Mouse (Mus musculus) kidney, adult 2 months (tissue): ENCODE measurements around the gene Tmem151a. TPM values are rescaled to one million over a fixed set of nuclear protein-coding genes. Genes with fewer than 3 reads are reported as not detected.

ENCODE experiments used
- DNase-seq: peaks from one replicate; pipeline ENCODE4 v3.0.0; 2021
- H3K27ac ChIP-seq: fragments of 200-500 bp; 2 replicates; pipeline ENCODE4 v1.5.1; 2012; ENCODE audit warnings: low read depth, low read length, control low read depth, inconsistent platforms; ENCODE audit not compliant: insufficient read depth
- H3K27me3 ChIP-seq: fragments of 200-500 bp; replicated peaks from 2 replicates; pipeline ENCODE4 v1.6.1; 2012; ENCODE audit warnings: mild to moderate bottlenecking, moderate library complexity, low read length, inconsistent platforms; ENCODE audit not compliant: control insufficient read depth, insufficient read depth
- H3K36me3 ChIP-seq: fragments of 200-500 bp; 2 replicates; pipeline ENCODE4 v1.6.1; 2012; ENCODE audit warnings: mild to moderate bottlenecking, moderate library complexity, low read length, inconsistent platforms; ENCODE audit not compliant: control insufficient read depth, insufficient read depth
- H3K4me1 ChIP-seq: fragments of 200-500 bp; 2 replicates; pipeline ENCODE4 v1.6.1; 2011; ENCODE audit warnings: low read length; ENCODE audit not compliant: control insufficient read depth, insufficient read depth
- H3K4me3 ChIP-seq: fragments of 200-500 bp; 2 replicates; pipeline ENCODE4 v1.5.1; 2011; ENCODE audit warnings: mild to moderate bottlenecking, low read depth, low read length, control low read depth; ENCODE audit not compliant: insufficient read depth
- CTCF ChIP-seq: fragments of 200-500 bp; conservative IDR thresholded peaks from 2 replicates; pipeline ENCODE4 v1.5.1; 2011; ENCODE audit warnings: low read depth, mild to moderate bottlenecking, control low read depth, low read length, moderate library complexity, mixed read lengths; ENCODE audit not compliant: insufficient read depth, insufficient read length
- POLR2A ChIP-seq: fragments of 200-500 bp; IDR thresholded peaks from one replicate; pipeline ENCODE4 v1.6.1; 2011; ENCODE audit warnings: low read depth, low read length, control low read depth
- WGBS: fragments of 180-500 bp; shearing (Covaris S2); methylation state at CpG from one replicate; pipeline ENCODE4 v1.1.7; 2018; 5-methylcytosine and 5-hydroxymethylcytosine counted together
- polyA plus RNA-seq: library from polyadenylated mRNA; depleted of rRNA; stranded (reverse); fragments of >200 nt; gene quantifications from 2 replicates; pipeline ENCODE4 v1.2.3, GENCODE M21; 2012

Tmem151a gene
- polyA plus RNA-seq, 1 experiment, result 4.9 TPM

GRCm38 (mm10) chr19:5106731-5107191 lies 21.4 kb upstream of the Tmem151a start, which contains the start of gene Rab1b:
TSS of gene Rab1b (minus strand) at chr19:5107072.
- no peaks in the 10 kb centered on the region for H3K36me3 ChIP-seq
- WGBS, result 2% methylated on average over 46 of the region's 46 CpGs
- peak within 1 kb of the TSS; percentile 99 for H3K27ac ChIP-seq
- peaks cover 17% of the 10 kb centered on the region; the same call in 1 of the 2 replicates for H3K4me1 ChIP-seq
- no peaks in the 10 kb centered on the region for H3K27me3 ChIP-seq
- peak within 1 kb of the TSS; percentile 97 for H3K4me3 ChIP-seq
- TF ChIP-seq CTCF, result no peak
- TF ChIP-seq POLR2A, result peak; percentile 72
- DNase-seq, result peak; percentile 99

GRCm38 (mm10) chr19:5106074-5106473 lies 20.7 kb upstream of the Tmem151a start:
- no peaks in the 10 kb centered on the region for H3K27me3 ChIP-seq
- H3K4me3 ChIP-seq, result peak overlapping the region; percentile 97
- peak overlapping the region; percentile 99 for H3K27ac ChIP-seq
- under 1% methylated on average over 9 of the region's 9 CpGs for WGBS
- H3K36me3 ChIP-seq, result no peaks in the 10 kb centered on the region
- TF ChIP-seq CTCF (no peak), POLR2A (no peak)
- peaks cover 17% of the 10 kb centered on the region; the same call in 1 of the 2 replicates for H3K4me1 ChIP-seq
- DNase-seq, result peak; percentile 77

- TF ChIP-seq CTCF (no peak), POLR2A (no peak)
- peak; percentile 48 for DNase-seq
- H3K4me3 ChIP-seq, result no peak within 1 kb of the TSS
These were observed 13.2 kb upstream of the Tmem151a start, which contains the start of gene Cnih2 for GRCm38 (mm10) chr19:5098363-5099143. TSS of gene Cnih2 (minus strand) at chr19:5098521.

GRCm38 (mm10) chr19:5097521-5098362 lies 12.4 kb upstream of the Tmem151a start:
- Histone ChIP-seq H3K27ac (no peak overlapping the region), H3K4me1 (no peaks in the 10 kb centered on the region), H3K4me3 (no peak overlapping the region), H3K27me3 (no peaks in the 10 kb centered on the region), H3K36me3 (no peaks in the 10 kb centered on the region)
- DNase-seq, result no peak
- 7% methylated on average over 31 of the region's 31 CpGs for WGBS
- no peak for TF ChIP-seq POLR2A
- no peak for TF ChIP-seq CTCF

More at GRCm38 (mm10) chr19:5098363-5099143, 13.2 kb upstream of the Tmem151a start, which contains the start of gene Cnih2:
- H3K27ac ChIP-seq, result no peak within 1 kb of the TSS
- H3K36me3 ChIP-seq, result no peaks in the 10 kb centered on the region
- H3K4me1 ChIP-seq, result no peaks in the 10 kb centered on the region
- WGBS, result 6% methylated on average over 47 of the region's 48 CpGs
- no peaks in the 10 kb centered on the region for H3K27me3 ChIP-seq

- WGBS, result 7% methylated on average over 9 of the region's 9 CpGs
- H3K27me3 ChIP-seq, result no peaks in the 10 kb centered on the region
These were observed 10.7 kb upstream of the Tmem151a start for GRCm38 (mm10) chr19:5095887-5096474.

GRCm38 (mm10) chr19:5094746-5095417 lies 9.6 kb upstream of the Tmem151a start:
- Histone ChIP-seq H3K4me3 (no peak overlapping the region), H3K4me1 (no peaks in the 10 kb centered on the region), H3K27ac (no peak overlapping the region), H3K27me3 (no peaks in the 10 kb centered on the region), H3K36me3 (no peaks in the 10 kb centered on the region)
- 37% methylated on average over 11 of the region's 11 CpGs for WGBS
- DNase-seq, result no peak
- TF ChIP-seq POLR2A, result no peak
- no peak for TF ChIP-seq CTCF

More at GRCm38 (mm10) chr19:5095887-5096474, 10.7 kb upstream of the Tmem151a start:
- DNase-seq, result no peak
- Histone ChIP-seq H3K27ac (no peak overlapping the region), H3K4me3 (no peak overlapping the region), H3K4me1 (no peaks in the 10 kb centered on the region), H3K36me3 (no peaks in the 10 kb centered on the region)
- TF ChIP-seq CTCF (no peak), POLR2A (no peak)
